Mouse (Mus musculus) MEL (cell line): Measurements from ENCODE around the gene Creb3l2. TPM values are rescaled to one million over a fixed set of nuclear protein-coding genes. Genes with fewer than 3 reads are reported as not detected.

Experiments
- DNase-seq: peaks from one replicate; pipeline ENCODE4 v3.0.0; 2011; ENCODE audit warnings: low read depth, low spot score
- H3K27ac ChIP-seq: 2 replicates; pipeline ENCODE4 v1.5.1; 2012; ENCODE audit warnings: low read depth, mild to moderate bottlenecking, control low read depth, low read length, moderate library complexity; ENCODE audit not compliant: control insufficient read depth
- H3K27me3 ChIP-seq, 2 experiments: fragments of 150-350 bp in 1 of 2; sonication (generic) in 1 of 2; 2 replicates each; pipeline ENCODE4 v1.6.1; 2012; ENCODE audit warnings: low read length in 2 of 2, mild to moderate bottlenecking in 2 of 2, improper control_type of control experiment in 1 of 2, moderate library complexity in 1 of 2; ENCODE audit not compliant: insufficient read depth in 2 of 2, control insufficient read depth in 1 of 2
- H3K36me3 ChIP-seq, 2 experiments: 2 replicates each; pipeline ENCODE4 v1.6.1; 2012 to 2014; ENCODE audit warnings: low read length in 2 of 2, improper control_type of control experiment in 1 of 2, inconsistent platforms in 1 of 2, mild to moderate bottlenecking in 1 of 2; ENCODE audit not compliant: insufficient read depth in 2 of 2, control insufficient read depth in 1 of 2
- H3K4me1 ChIP-seq, 2 experiments: fragments of 150-350 bp in 1 of 2; sonication (generic) in 1 of 2; 2 replicates each; pipeline ENCODE4 v1.6.1; 2012; ENCODE audit warnings: low read length in 2 of 2, improper control_type of control experiment in 1 of 2, mild to moderate bottlenecking in 1 of 2; ENCODE audit not compliant: insufficient read depth in 2 of 2, control insufficient read depth in 1 of 2
- H3K4me3 ChIP-seq, 2 experiments: fragments of 150-350 bp in 1 of 2; sonication (generic) in 1 of 2; 2 replicates each; pipeline ENCODE4 v1.5.1; 2012; ENCODE audit warnings: low read depth in 2 of 2, low read length in 2 of 2, mild to moderate bottlenecking in 2 of 2, moderate library complexity in 2 of 2, control low read depth in 1 of 2, improper control_type of control experiment in 1 of 2; ENCODE audit not compliant: control insufficient read depth in 1 of 2, insufficient read depth in 1 of 2
- H3K79me2 ChIP-seq: 2 replicates; pipeline ENCODE4 v1.6.1; 2012; ENCODE audit warnings: mild to moderate bottlenecking, low read length, moderate library complexity; ENCODE audit not compliant: control insufficient read depth, poor library complexity, insufficient read depth
- H3K9ac ChIP-seq: 2 replicates; pipeline ENCODE4 v1.6.1; 2012; ENCODE audit warnings: low read depth, mild to moderate bottlenecking, control low read depth, low read length, moderate library complexity; ENCODE audit not compliant: control insufficient read depth, poor library complexity, severe bottlenecking
- H3K9me3 ChIP-seq: fragments of 150-350 bp; sonication (generic); replicated peaks from 2 replicates; pipeline ENCODE4 v1.6.1; 2012; ENCODE audit warnings: mild to moderate bottlenecking, low read length, improper control_type of control experiment, moderate library complexity; ENCODE audit not compliant: insufficient read depth
- BHLHE40 ChIP-seq: IDR thresholded peaks from 2 replicates; pipeline ENCODE4 v1.6.1; 2012; ENCODE audit warnings: low read depth, mild to moderate bottlenecking, inconsistent platforms, low read length, improper control_type of control experiment, borderline replicate concordance
- CHD2 ChIP-seq: IDR thresholded peaks from 2 replicates; pipeline ENCODE4 v1.6.1; 2011; ENCODE audit warnings: low read length, improper control_type of control experiment
- CTCF ChIP-seq, 3 experiments: IDR thresholded peaks in 2 of 3; conservative IDR thresholded peaks in 1 of 3; 2 replicates each; pipeline ENCODE4 v1.5.1; 2011 to 2012; ENCODE audit warnings: low read length in 3 of 3, low read depth in 2 of 3, mild to moderate bottlenecking in 2 of 3, improper control_type of control experiment in 1 of 3, inconsistent platforms in 1 of 3, mixed read lengths in 1 of 3, moderate library complexity in 1 of 3; ENCODE audit not compliant: control insufficient read depth in 1 of 3, insufficient read depth in 1 of 3, poor library complexity in 1 of 3, severe bottlenecking in 1 of 3
- E2F4 ChIP-seq: IDR thresholded peaks from 2 replicates; pipeline ENCODE4 v1.6.1; 2011; ENCODE audit warnings: low read depth, low read length, improper control_type of control experiment, borderline replicate concordance
- ELF1 ChIP-seq: IDR thresholded peaks from 2 replicates; pipeline ENCODE4 v1.6.1; 2014; ENCODE audit warnings: low read depth, mild to moderate bottlenecking, inconsistent platforms, low read length, improper control_type of control experiment, moderate library complexity
- ETS1 ChIP-seq: IDR thresholded peaks from 2 replicates; pipeline ENCODE4 v1.6.1; 2012; ENCODE audit warnings: low read depth, mild to moderate bottlenecking, inconsistent platforms, low read length, improper control_type of control experiment, moderate library complexity
- GABPA ChIP-seq: IDR thresholded peaks from 2 replicates; pipeline ENCODE4 v1.6.1; 2012; ENCODE audit warnings: low read depth, mild to moderate bottlenecking, inconsistent platforms, low read length, improper control_type of control experiment, moderate library complexity
- GATA1 ChIP-seq: IDR thresholded peaks from 2 replicates; pipeline ENCODE4 v1.6.1; 2011; ENCODE audit warnings: low read depth, low read length, improper control_type of control experiment
- HCFC1 ChIP-seq: IDR thresholded peaks from 2 replicates; pipeline ENCODE4 v1.6.1; 2012; ENCODE audit warnings: low read depth, mild to moderate bottlenecking, inconsistent platforms, low read length, improper control_type of control experiment, moderate library complexity
- MAFK ChIP-seq: IDR thresholded peaks from 2 replicates; pipeline ENCODE4 v1.6.1; 2011; ENCODE audit warnings: low read depth, mild to moderate bottlenecking, low read length, improper control_type of control experiment, borderline replicate concordance
- MAZ ChIP-seq: IDR thresholded peaks from 2 replicates; pipeline ENCODE4 v1.6.1; 2012; ENCODE audit warnings: low read depth, mild to moderate bottlenecking, inconsistent platforms, low read length, improper control_type of control experiment
- MXI1 ChIP-seq: IDR thresholded peaks from 2 replicates; pipeline ENCODE4 v1.6.1; 2011; ENCODE audit warnings: mild to moderate bottlenecking, low read depth, low read length, improper control_type of control experiment
- NELFE ChIP-seq: IDR thresholded peaks from 2 replicates; pipeline ENCODE4 v1.6.1; 2011; ENCODE audit warnings: low read depth, low read length, improper control_type of control experiment
- NRF1 ChIP-seq: IDR thresholded peaks from 2 replicates; pipeline ENCODE4 v1.6.1; 2014; ENCODE audit warnings: low read depth, mild to moderate bottlenecking, inconsistent platforms, low read length, improper control_type of control experiment, moderate library complexity; ENCODE audit not compliant: poor library complexity, insufficient read depth, severe bottlenecking
- POLR2AphosphoS2 ChIP-seq: IDR thresholded peaks from 2 replicates; pipeline ENCODE4 v1.6.1; 2011; ENCODE audit warnings: low read length, improper control_type of control experiment
- POLR2AphosphoS5 ChIP-seq: IDR thresholded peaks from 2 replicates; pipeline ENCODE4 v1.6.1; 2012; ENCODE audit warnings: low read depth, borderline replicate concordance, mild to moderate bottlenecking, inconsistent platforms, low read length, moderate library complexity, mixed read lengths
- RCOR1 ChIP-seq: IDR thresholded peaks from 2 replicates; pipeline ENCODE4 v1.6.1; 2012; ENCODE audit warnings: low read depth, mild to moderate bottlenecking, inconsistent platforms, low read length, improper control_type of control experiment
- SIN3A ChIP-seq: IDR thresholded peaks from 2 replicates; pipeline ENCODE4 v1.6.1; 2012; ENCODE audit warnings: low read length, improper control_type of control experiment, inconsistent platforms
- SMC3 ChIP-seq: IDR thresholded peaks from 2 replicates; pipeline ENCODE4 v1.6.1; 2011; ENCODE audit warnings: low read depth, low read length, improper control_type of control experiment
- TCF12 ChIP-seq: IDR thresholded peaks from 2 replicates; pipeline ENCODE4 v1.6.1; 2014; ENCODE audit warnings: low read depth, mild to moderate bottlenecking, inconsistent platforms, low read length, improper control_type of control experiment, moderate library complexity
- UBTF ChIP-seq: IDR thresholded peaks from 2 replicates; pipeline ENCODE4 v1.6.1; 2012; ENCODE audit warnings: low read depth, mild to moderate bottlenecking, inconsistent platforms, low read length, improper control_type of control experiment, moderate library complexity, borderline replicate concordance; ENCODE audit not compliant: insufficient read depth
- USF1 ChIP-seq: IDR thresholded peaks from 2 replicates; pipeline ENCODE4 v1.6.1; 2014; ENCODE audit warnings: low read depth, mild to moderate bottlenecking, inconsistent platforms, low read length, improper control_type of control experiment, moderate library complexity
- USF2 ChIP-seq, 2 experiments: IDR thresholded peaks; 2 replicates each; pipeline ENCODE4 v1.6.1; 2011 to 2012; ENCODE audit warnings: improper control_type of control experiment in 2 of 2, low read length in 2 of 2, borderline replicate concordance in 1 of 2, inconsistent platforms in 1 of 2, low read depth in 1 of 2, mild to moderate bottlenecking in 1 of 2; ENCODE audit not compliant: insufficient read depth in 1 of 2
- ZKSCAN1 ChIP-seq: IDR thresholded peaks from 2 replicates; pipeline ENCODE4 v1.6.1; 2012; ENCODE audit warnings: low read depth, mild to moderate bottlenecking, inconsistent platforms, low read length, improper control_type of control experiment, moderate library complexity
- ZNF384 ChIP-seq: IDR thresholded peaks from 2 replicates; pipeline ENCODE4 v1.6.1; 2012; ENCODE audit warnings: low read depth, mild to moderate bottlenecking, inconsistent platforms, low read length, improper control_type of control experiment
- polyA plus RNA-seq, 2 experiments: library from polyadenylated mRNA; stranded (reverse) in 1 of 2; unstranded in 1 of 2; fragments of >175 nt in 1 of 2; fragments of >200 nt in 1 of 2; gene quantifications; 2 replicates each; pipeline versions ENCODE4 v1.2.1 to v1.2.4; 2012; ENCODE audit warnings: low replicate concordance in 2 of 2, low read depth in 1 of 2; ENCODE audit not compliant: insufficient read length in 2 of 2, insufficient read depth in 1 of 2, missing spikeins in 1 of 2
- total RNA-seq: library from RNA; depleted of rRNA; stranded (reverse); fragments of 300-350 nt; gene quantifications from 2 replicates; pipeline ENCODE4 v1.2.3, GENCODE M21; 2012

Creb3l2 gene
- total and polyA plus RNA-seq, 3 experiments = not detected

- Histone ChIP-seq H3K79me2 (no peaks in the 10 kb centered on the region), H3K4me1 (no peaks in the 10 kb centered on the region), H3K36me3 (no peaks in the 10 kb centered on the region), H3K4me3 (no peak overlapping the region), H3K9me3 (no peaks in the 10 kb centered on the region), H3K9ac (no peak overlapping the region), H3K27ac (no peak overlapping the region), H3K27me3 (no peaks in the 10 kb centered on the region)
- DNase-seq = no peak
- TF ChIP-seq USF1 = no peak
- no peak for TF ChIP-seq USF2 (IDR thresholded peaks at IDR 0.05; ENCODE audit: borderline replicate concordance in 1 of 2, insufficient read depth in 1 of 2, low read depth in 1 of 2, low read length in 2 of 2)
- no peak for TF ChIP-seq UBTF
Observed at GRCm38 (mm10) chr6:37284879-37285278, 157.1 kb downstream of the Creb3l2 start.

- DNase-seq = no peak
- TF ChIP-seq ZNF384 (no peak), TCF12 (no peak), HCFC1 (no peak), ELF1 (no peak), NELFE (no peak), MXI1 (no peak), SIN3A (no peak), USF2 (IDR thresholded peaks at IDR 0.05; ENCODE audit: borderline replicate concordance in 1 of 2, insufficient read depth in 1 of 2, low read depth in 1 of 2, low read length in 2 of 2) (no peak), CHD2 (no peak), GATA1 (no peak), RCOR1 (no peak)
- no peaks in the 10 kb centered on the region for H3K27me3 ChIP-seq
- no peak overlapping the region for H3K27ac ChIP-seq
- H3K36me3 ChIP-seq = no peaks in the 10 kb centered on the region
- no peaks in the 10 kb centered on the region for H3K79me2 ChIP-seq
- H3K4me3 ChIP-seq = no peak overlapping the region
- no peaks in the 10 kb centered on the region for H3K9me3 ChIP-seq
- H3K9ac ChIP-seq = no peak overlapping the region
- H3K4me1 ChIP-seq = no peaks in the 10 kb centered on the region
Observed at GRCm38 (mm10) chr6:37283336-37283735, 158.6 kb downstream of the Creb3l2 start.

GRCm38 (mm10) chr6:37282659-37283058 lies 159.3 kb downstream of the Creb3l2 start:
- H3K27ac ChIP-seq = no peak overlapping the region
- H3K4me1 ChIP-seq = no peaks in the 10 kb centered on the region
- H3K9me3 ChIP-seq = no peaks in the 10 kb centered on the region
- H3K79me2 ChIP-seq = no peaks in the 10 kb centered on the region
- no peaks in the 10 kb centered on the region for H3K27me3 ChIP-seq
- no peaks in the 10 kb centered on the region for H3K36me3 ChIP-seq
- H3K4me3 ChIP-seq = no peak overlapping the region
- TF ChIP-seq UBTF = no peak
- TF ChIP-seq MAFK = no peak
- no peak for TF ChIP-seq MAZ
- TF ChIP-seq GABPA = no peak
- TF ChIP-seq ZNF384 = no peak
- TF ChIP-seq RCOR1 = no peak
- no peak for TF ChIP-seq ZKSCAN1
- TF ChIP-seq ETS1 = no peak
- no peak for TF ChIP-seq GATA1
- no peak for TF ChIP-seq NELFE
- no peak for TF ChIP-seq SMC3
- no peak for TF ChIP-seq NRF1
- no peak for TF ChIP-seq E2F4
- no peak for TF ChIP-seq POLR2AphosphoS2
- no peak for TF ChIP-seq CHD2
- no peak for TF ChIP-seq CTCF (IDR thresholded peaks at IDR 0.05 in 2 of 3, conservative IDR thresholded peaks at IDR 0.05 in 1 of 3; ENCODE audit: control insufficient read depth in 1 of 3, insufficient read depth in 1 of 3, low read depth in 2 of 3, low read length in 3 of 3, poor library complexity in 1 of 3, severe bottlenecking in 1 of 3)
- no peak for TF ChIP-seq TCF12
- no peak for TF ChIP-seq BHLHE40
- no peak for TF ChIP-seq POLR2AphosphoS5
- DNase-seq = no peak
- H3K9ac ChIP-seq = no peak overlapping the region
